Mouse (Mus musculus) small intestine, adult 2 months (tissue): ENCODE data around the gene Entpd5. TPM values are rescaled to one million over a fixed set of nuclear protein-coding genes. Genes with fewer than 3 reads are reported as not detected.

Experiments
- H3K27ac ChIP-seq: fragments of 200-500 bp; 2 replicates; pipeline ENCODE4 v1.5.1; 2012; ENCODE audit warnings: low read depth, low read length, control low read depth, inconsistent platforms; ENCODE audit not compliant: insufficient read depth
- H3K27me3 ChIP-seq: fragments of 200-500 bp; 2 replicates; pipeline ENCODE4 v1.6.1; 2012; ENCODE audit warnings: mild to moderate bottlenecking, moderate library complexity, low read length, inconsistent platforms; ENCODE audit not compliant: control insufficient read depth, insufficient read depth
- H3K36me3 ChIP-seq: fragments of 200-500 bp; 2 replicates; pipeline ENCODE4 v1.6.1; 2012; ENCODE audit warnings: mild to moderate bottlenecking, low read length, control low read depth, inconsistent platforms; ENCODE audit not compliant: control insufficient read depth, insufficient read depth
- H3K4me1 ChIP-seq: fragments of 200-500 bp; 2 replicates; pipeline ENCODE4 v1.6.1; 2012; ENCODE audit warnings: low read length, inconsistent platforms, mixed read lengths; ENCODE audit not compliant: control insufficient read depth, insufficient read depth, insufficient read length
- H3K4me3 ChIP-seq: fragments of 200-500 bp; 2 replicates; pipeline ENCODE4 v1.5.1; 2012; ENCODE audit warnings: low read depth, mild to moderate bottlenecking, control low read depth, inconsistent platforms, low read length, moderate library complexity
- CTCF ChIP-seq: fragments of 200-500 bp; IDR thresholded peaks from 2 replicates; pipeline ENCODE4 v1.5.1; 2012; ENCODE audit warnings: low read depth, mild to moderate bottlenecking, control low read depth, inconsistent platforms, low read length, moderate library complexity, mixed read lengths; ENCODE audit not compliant: insufficient replicate concordance, insufficient read length; ENCODE audit errors: extremely low read depth
- POLR2A ChIP-seq: fragments of 200-500 bp; IDR thresholded peaks from 2 replicates; pipeline ENCODE4 v1.6.1; 2012; ENCODE audit warnings: low read depth, mild to moderate bottlenecking, control low read depth, inconsistent platforms, low read length, moderate library complexity
- whole genome bisulfite sequencing: fragments of 180-500 bp; shearing (Covaris S2); methylation state at CpG from one replicate; pipeline ENCODE4 v1.1.7; 2018; 5-methylcytosine and 5-hydroxymethylcytosine counted together
- polyA plus RNA-seq: library from polyadenylated mRNA; depleted of rRNA; stranded (reverse); fragments of >200 nt; gene quantifications from 2 replicates; pipeline ENCODE4 v1.2.3, GENCODE M21; 2012; rRNA removed

Gene Entpd5
- 10.9 and 15.5 TPM in 2 replicates for polyA plus RNA-seq

GRCm38 (mm10) chr12:84408819-84409507, at the start of gene Entpd5, which contains the start of gene Bbof1:
Gene Entpd5, minus strand, starts transcription at chr12:84409029.
Gene Bbof1, plus strand, starts transcription at chr12:84409071.
- WGBS: 2% methylated on average over 51 of the region's 63 CpGs
- Histone ChIP-seq H3K27me3 (no peaks in the 10 kb centered on the region), H3K4me3 (peak within 1 kb of the TSS; percentile 80), H3K4me1 (no peaks in the 10 kb centered on the region), H3K36me3 (no peaks in the 10 kb centered on the region; the same call in 1 of the 2 replicates), H3K27ac (peak within 1 kb of the TSS; percentile 69)
- peak; percentile 80 for TF ChIP-seq POLR2A
- no peak for TF ChIP-seq CTCF

- H3K27me3 ChIP-seq: no peaks in the 10 kb centered on the region
- no peak overlapping the region for H3K27ac ChIP-seq
- TF ChIP-seq POLR2A (no peak), CTCF (no peak)
- 97% methylated on average over 3 of the region's 3 CpGs for WGBS
- H3K4me1 ChIP-seq: no peaks in the 10 kb centered on the region
- H3K36me3 ChIP-seq: peaks cover 29% of the 10 kb centered on the region
- H3K4me3 ChIP-seq: no peak overlapping the region
Observed at GRCm38 (mm10) chr12:84456911-84457310, 48.1 kb upstream of the Entpd5 start.

DNA sequence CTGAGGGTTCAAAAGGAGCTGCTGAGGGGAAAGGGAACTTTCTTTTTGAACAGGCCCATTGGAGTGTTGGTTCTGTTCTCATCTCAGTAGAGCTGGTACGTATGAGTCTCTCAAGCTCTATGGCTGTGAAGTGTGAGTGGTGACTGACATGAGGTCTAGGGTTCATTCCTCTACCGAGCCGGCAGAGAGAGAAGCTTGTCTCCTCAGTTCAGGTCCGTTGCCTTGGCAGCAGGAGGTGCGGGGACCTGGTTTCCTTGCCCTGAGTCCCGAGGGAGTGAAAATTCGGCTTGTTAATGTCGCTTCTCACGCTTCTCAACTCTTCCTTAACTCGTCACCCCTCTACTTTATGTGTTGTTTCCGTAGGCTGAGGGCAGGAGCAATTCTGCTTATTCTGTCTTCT, 43.0 kb upstream of the Entpd5 start:
- Histone ChIP-seq H3K4me3 (peak overlapping the region; percentile 72), H3K4me1 (no peaks in the 10 kb centered on the region), H3K27me3 (no peaks in the 10 kb centered on the region), H3K36me3 (no peaks in the 10 kb centered on the region; the same call in 1 of the 2 replicates), H3K27ac (peak overlapping the region; percentile 24)
- TF ChIP-seq POLR2A: no peak
- WGBS: under 1% methylated on average over 11 of the region's 11 CpGs

- H3K4me1 ChIP-seq: no peaks in the 10 kb centered on the region
- under 1% methylated on average over 49 of the region's 49 CpGs for WGBS
- peak within 1 kb of the TSS; percentile 36 for H3K27ac ChIP-seq
- no peaks in the 10 kb centered on the region for H3K36me3 ChIP-seq
- peak within 1 kb of the TSS; percentile 81 for H3K4me3 ChIP-seq
- TF ChIP-seq CTCF: no peak
- peak; percentile 90 for TF ChIP-seq POLR2A
- H3K27me3 ChIP-seq: no peaks in the 10 kb centered on the region
Observed at GRCm38 (mm10) chr12:84450718-84451646, 42.2 kb upstream of the Entpd5 start, which contains the start of the genes Aldh6a1 and Lin52. Gene Aldh6a1, minus strand, starts transcription at chr12:84451004. Gene Lin52, plus strand, starts transcription at chr12:84451422.

DNA sequence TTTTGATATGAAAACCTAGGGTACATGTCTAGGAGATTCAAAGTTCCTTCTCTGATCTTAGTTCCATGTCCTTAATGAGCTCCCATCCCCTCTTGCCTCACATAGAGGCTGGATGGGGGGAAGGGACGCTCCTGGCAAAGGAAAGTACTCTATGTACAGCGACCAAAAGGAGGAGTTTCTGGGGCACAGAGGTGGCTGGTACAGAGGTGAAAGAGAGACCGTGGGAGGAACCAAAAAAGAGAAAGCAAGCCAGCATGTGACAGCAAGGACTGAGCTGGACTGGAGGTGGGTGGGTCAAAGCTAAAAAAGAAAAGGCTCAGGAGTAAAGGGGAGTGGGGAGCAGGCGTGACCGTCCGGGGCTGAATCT, 41.5 kb upstream of the Entpd5 start:
- H3K36me3 ChIP-seq: no peaks in the 10 kb centered on the region
- peak overlapping the region; percentile 81 for H3K4me3 ChIP-seq
- TF ChIP-seq POLR2A: no peak
- no peaks in the 10 kb centered on the region for H3K27me3 ChIP-seq
- no peaks in the 10 kb centered on the region for H3K4me1 ChIP-seq
- WGBS: under 1% methylated on average over 6 of the region's 6 CpGs
- peak overlapping the region; percentile 36 for H3K27ac ChIP-seq

GRCm38 (mm10) chr12:84449887-84450286, 41.1 kb upstream of the Entpd5 start:
- H3K4me1 ChIP-seq: no peaks in the 10 kb centered on the region
- no peak for TF ChIP-seq POLR2A
- TF ChIP-seq CTCF: no peak
- H3K4me3 ChIP-seq: no peak overlapping the region
- no peak overlapping the region for H3K27ac ChIP-seq
- H3K36me3 ChIP-seq: no peaks in the 10 kb centered on the region
- 44% methylated on average over 10 of the region's 10 CpGs for WGBS
- no peaks in the 10 kb centered on the region for H3K27me3 ChIP-seq

DNA sequence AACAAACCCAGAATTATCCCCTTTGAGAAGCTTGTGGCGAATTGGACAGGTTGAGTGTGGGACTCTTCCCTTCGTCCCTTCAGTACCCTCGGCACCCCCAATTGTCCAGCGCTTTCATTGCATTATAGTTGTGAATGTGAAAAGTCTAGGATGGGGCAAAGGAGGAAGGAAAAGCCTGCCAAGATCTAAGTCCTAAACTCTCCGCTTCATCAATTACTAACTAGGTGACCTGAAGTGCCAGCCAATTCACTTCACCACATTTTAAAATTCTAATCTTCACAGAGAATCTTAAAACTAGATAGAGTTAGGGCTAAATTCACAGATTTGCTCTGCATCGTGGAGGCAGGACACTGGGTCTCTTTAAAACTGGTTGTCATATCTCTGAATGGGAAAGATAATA, 39.4 kb upstream of the Entpd5 start:
- no peak overlapping the region for H3K4me3 ChIP-seq

More for the DNA sequence above, 39.4 kb upstream of the Entpd5 start:
- Histone ChIP-seq H3K4me1 (no peaks in the 10 kb centered on the region), H3K36me3 (no peaks in the 10 kb centered on the region), H3K27me3 (no peaks in the 10 kb centered on the region), H3K27ac (no peak overlapping the region)
- TF ChIP-seq POLR2A (no peak), CTCF (no peak)
- 89% methylated on average over 6 of the region's 6 CpGs for WGBS
